Mouse (Mus musculus) liver, adult 2 months (tissue): ENCODE results near the gene Rcn1.

Experiments
- CTCF ChIP-seq: fragments of 200-500 bp; IDR thresholded peaks from 2 replicates; pipeline ENCODE4 v1.5.1; 2011; ENCODE audit warnings: low read depth, low read length, control low read depth
- POLR2A ChIP-seq: fragments of 200-500 bp; IDR thresholded peaks from 2 replicates; pipeline ENCODE4 v1.6.1; 2011; ENCODE audit warnings: low read length, control low read depth; ENCODE audit not compliant: insufficient read depth; ENCODE audit errors: extremely low read depth

DNA sequence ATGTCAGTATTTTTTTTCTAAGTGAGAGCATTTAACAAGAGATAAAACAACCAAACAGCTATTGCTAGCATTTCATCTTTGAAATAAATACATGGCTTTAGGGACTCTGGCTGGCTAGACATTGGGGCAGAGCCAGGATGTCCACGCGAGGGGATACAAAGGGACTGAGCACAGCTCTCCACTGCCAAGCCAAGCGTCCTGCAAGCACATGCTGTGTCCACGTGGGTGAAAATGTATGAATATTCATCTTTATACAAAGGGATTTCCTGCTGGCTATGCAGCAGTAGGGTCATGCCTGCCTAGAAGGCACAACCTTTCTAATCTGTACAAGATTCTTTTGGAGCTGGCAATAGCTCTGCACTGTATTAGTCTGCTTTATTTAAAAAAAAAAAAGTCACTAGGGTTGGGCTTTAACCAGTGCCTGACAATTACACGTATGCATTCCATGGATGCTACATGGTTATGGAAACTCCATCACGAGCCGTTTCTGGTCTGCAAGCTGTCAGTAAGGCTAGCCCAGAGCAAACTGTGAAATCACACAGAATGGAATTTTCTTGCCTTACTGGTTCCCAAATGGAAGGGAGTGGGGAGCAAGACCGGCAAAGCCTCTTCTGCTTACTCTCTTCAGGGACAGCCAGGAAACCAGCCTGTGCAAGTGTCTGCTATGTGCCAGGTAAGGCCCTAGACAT, 17.7 kb upstream of the Rcn1 start:
- TF ChIP-seq POLR2A (no peak), CTCF (no peak)
